Mouse (Mus musculus): ENCODE results near the gene Stac3. TPM values are rescaled to one million over a fixed set of nuclear protein-coding genes. Genes with fewer than 3 reads are reported as not detected.

The Stac3 gene
- polyA plus RNA-seq, 1 experiment, result 9.8 TPM

DNA sequence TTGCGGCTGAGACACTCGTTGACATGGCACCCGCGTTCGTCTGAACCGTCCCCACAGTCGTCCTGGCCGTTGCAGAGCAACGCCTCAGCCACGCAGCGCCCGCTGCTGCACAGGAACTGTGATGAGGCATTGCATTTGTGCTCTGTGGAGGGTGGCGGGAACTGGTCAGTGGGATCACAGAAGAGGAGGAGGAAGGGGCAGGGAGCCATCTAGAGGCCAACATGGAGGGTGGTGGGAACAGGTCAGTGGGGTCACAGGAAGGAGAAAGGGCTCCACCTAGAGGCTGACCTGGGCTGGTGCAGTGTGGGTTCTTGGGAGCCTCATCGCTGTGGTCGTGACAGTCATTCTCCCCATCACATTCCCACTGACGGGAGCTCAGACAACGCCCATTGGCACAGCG, 54.2 kb downstream of the Stac3 start:
- DNase-seq (ENCODE audit: extremely low spot score in 1 of 2, low spot score in 1 of 2), result no peak

DNA sequence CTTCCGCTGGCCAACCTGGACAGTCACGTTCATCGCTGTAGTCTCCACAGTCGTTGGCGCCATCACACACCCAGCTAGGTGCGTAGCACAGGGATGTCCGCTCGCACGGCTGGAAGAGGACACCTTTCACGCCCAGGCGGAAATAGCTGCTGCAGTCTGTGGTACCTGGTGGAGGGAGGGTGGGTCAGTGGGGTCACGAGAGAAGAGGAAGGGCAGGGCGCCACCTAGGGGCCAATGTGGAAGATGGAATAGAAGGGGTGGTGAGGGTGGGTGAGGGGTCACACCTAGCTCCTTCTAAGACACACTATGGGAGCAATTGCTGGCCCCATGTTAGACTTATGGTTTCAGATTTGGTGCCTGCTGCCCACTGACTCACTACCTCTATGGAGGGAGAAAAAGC, 55.9 kb downstream of the Stac3 start:
- no peak for DNase-seq (ENCODE audit: extremely low spot score in 1 of 2, low spot score in 1 of 2)

Other genes with a start within 250 kb of the Stac3 start
- gene Kif5a, start 238.3 kb upstream of the Stac3 start, polyA plus RNA-seq (2012; rRNA removed), result 795 and 907 TPM in 2 replicates
- 285 and 313 TPM in 2 replicates for gene Dctn2, start 235.3 kb upstream of the Stac3 start, polyA plus RNA-seq (2012; rRNA removed)
- gene Mbd6, start 212.7 kb upstream of the Stac3 start, polyA plus RNA-seq (2012; rRNA removed), result 50.0 and 51.5 TPM in 2 replicates
- gene Mars, start 189.9 kb upstream of the Stac3 start, polyA plus RNA-seq (2012; rRNA removed), result 63.1 and 81.8 TPM in 2 replicates
- 1.1 and 1.3 TPM in 2 replicates for gene Arhgap9, start 179.7 kb upstream of the Stac3 start, polyA plus RNA-seq (2012; rRNA removed)
- 2.0 and 3.2 TPM in 2 replicates for gene Gli1, start 159.7 kb upstream of the Stac3 start, polyA plus RNA-seq (2012; rRNA removed)
- gene Inhbe, start 147.3 kb upstream of the Stac3 start, polyA plus RNA-seq (2012; rRNA removed), result 0.10 and 0.13 TPM in 2 replicates
- not detected in 2 replicates for gene Inhbc, start 131.3 kb upstream of the Stac3 start, polyA plus RNA-seq (2012; rRNA removed)
- 179 and 210 TPM in 2 replicates for gene R3hdm2, start 121.4 kb upstream of the Stac3 start, polyA plus RNA-seq (2012; rRNA removed)
- gene Ndufa4l2, start 13.3 kb downstream of the Stac3 start, polyA plus RNA-seq (2012; rRNA removed), result 10.3 and 10.8 TPM in 2 replicates
- 45.3 and 46.6 TPM in 2 replicates for gene Shmt2, start 20.8 kb downstream of the Stac3 start, polyA plus RNA-seq (2012; rRNA removed)
- gene Nxph4, start 32.9 kb downstream of the Stac3 start, polyA plus RNA-seq (2012; rRNA removed), result 9.3 and 12.1 TPM in 2 replicates
- 279 and 283 TPM in 2 replicates for gene Lrp1, start 119.5 kb downstream of the Stac3 start, polyA plus RNA-seq (2012; rRNA removed)
- 11.0 and 11.9 TPM in 2 replicates for gene Stat6, start 141.3 kb downstream of the Stac3 start, polyA plus RNA-seq (2012; rRNA removed)
- 4.5 and 4.8 TPM in 2 replicates for gene Nemp1, start 165.2 kb downstream of the Stac3 start, polyA plus RNA-seq (2012; rRNA removed)
- gene Nab2, start 166.9 kb downstream of the Stac3 start, polyA plus RNA-seq (2012; rRNA removed), result 38.2 and 46.1 TPM in 2 replicates
- 1.4 and 1.5 TPM in 2 replicates for gene Myo1a, start 203.5 kb downstream of the Stac3 start, polyA plus RNA-seq (2012; rRNA removed)
- gene Tac2, start 222.8 kb downstream of the Stac3 start, polyA plus RNA-seq (2012; rRNA removed), result 34.9 and 38.9 TPM in 2 replicates
- gene Zbtb39, start 237.9 kb downstream of the Stac3 start, polyA plus RNA-seq (2012; rRNA removed), result 6.0 and 6.1 TPM in 2 replicates

Data from frontal cortex, adult 2 months (tissue).